Mouse (Mus musculus) G1E (cell line): ENCODE results near the gene Cdh6.

Experiments
- CTCF ChIP-seq: IDR thresholded peaks from 2 replicates; pipeline ENCODE4 v1.5.1; 2012; ENCODE audit warnings: low read depth, low read length, inconsistent platforms, mixed read lengths
- GATA1 ChIP-seq: IDR thresholded peaks from 2 replicates; pipeline ENCODE4 v1.6.1; 2012; ENCODE audit warnings: borderline replicate concordance, low read length, inconsistent platforms, mixed read lengths
- POLR2AphosphoS5 ChIP-seq: IDR thresholded peaks from 2 replicates; pipeline ENCODE4 v1.6.1; 2012; ENCODE audit warnings: low read depth, low read length, inconsistent platforms; ENCODE audit not compliant: insufficient replicate concordance
- TAL1 ChIP-seq: conservative IDR thresholded peaks from 2 replicates; pipeline ENCODE4 v1.6.1; 2012; ENCODE audit warnings: low read depth, low read length, inconsistent platforms, mixed read lengths

GRCm38 (mm10) chr15:13084746-13085145 lies 88.7 kb downstream of the Cdh6 start:
- TF ChIP-seq CTCF (no peak), GATA1 (no peak), POLR2AphosphoS5 (no peak), TAL1 (no peak)
